Mouse (Mus musculus): ENCODE results near the gene Kitl. TPM values are rescaled to one million over a fixed set of nuclear protein-coding genes. Genes with fewer than 3 reads are reported as not detected.

Gene Kitl
- polyA plus RNA-seq, 1 experiment from 2014 or later, result 15.8 TPM

GRCm38 (mm10) chr10:100032566-100032965, 17.1 kb downstream of the Kitl start:
- Histone ChIP-seq H3K9ac (no peak overlapping the region), H3K4me2 (no peak overlapping the region), H3K9me3 (no peaks in the 10 kb centered on the region), H3K36me3 (replicated peaks) (no peaks in the 10 kb centered on the region), H3K4me1 (peaks cover 16% of the 10 kb centered on the region), H3K27me3 (no peaks in the 10 kb centered on the region; the same call in 1 of the 2 replicates), H3K4me3 (replicated peaks) (no peak overlapping the region), H3K27ac (no peak overlapping the region)
- 88% methylated on average over 3 of the region's 3 CpGs for WGBS
- no peak for ATAC-seq (ENCODE audit: low FRiP score)

GRCm38 (mm10) chr10:100036021-100036420, 20.6 kb downstream of the Kitl start:
- H3K36me3 ChIP-seq (replicated peaks), result no peaks in the 10 kb centered on the region
- no peak overlapping the region for H3K27ac ChIP-seq
- H3K9me3 ChIP-seq, result no peaks in the 10 kb centered on the region
- H3K4me3 ChIP-seq (replicated peaks), result no peak overlapping the region
- WGBS, result 59% methylated on average over 4 of the region's 4 CpGs
- H3K9ac ChIP-seq, result no peak overlapping the region
- ATAC-seq (ENCODE audit: low FRiP score), result no peak
- peaks cover 16% of the 10 kb centered on the region for H3K4me1 ChIP-seq
- H3K27me3 ChIP-seq, result no peaks in the 10 kb centered on the region
- no peak overlapping the region for H3K4me2 ChIP-seq

GRCm38 (mm10) chr10:100038342-100038898, 23.0 kb downstream of the Kitl start:
- Histone ChIP-seq H3K9me3 (no peaks in the 10 kb centered on the region), H3K4me1 (peaks cover 6% of the 10 kb centered on the region; the same call in 1 of the 2 replicates), H3K27ac (no peak overlapping the region), H3K9ac (no peak overlapping the region), H3K4me3 (replicated peaks) (no peak overlapping the region), H3K36me3 (replicated peaks) (no peaks in the 10 kb centered on the region), H3K4me2 (no peak overlapping the region), H3K27me3 (no peaks in the 10 kb centered on the region)
- 73% methylated on average over 12 of the region's 12 CpGs for WGBS
- ATAC-seq (ENCODE audit: low FRiP score), result no peak

GRCm38 (mm10) chr10:100038994-100039393, 23.6 kb downstream of the Kitl start:
- Histone ChIP-seq H3K9ac (no peak overlapping the region), H3K36me3 (replicated peaks) (no peaks in the 10 kb centered on the region), H3K4me2 (no peak overlapping the region), H3K4me3 (replicated peaks) (no peak overlapping the region), H3K27me3 (no peaks in the 10 kb centered on the region), H3K27ac (no peak overlapping the region), H3K4me1 (peaks cover 6% of the 10 kb centered on the region; the same call in 1 of the 2 replicates), H3K9me3 (no peaks in the 10 kb centered on the region)
- WGBS, result 91% methylated on average over 8 of the region's 8 CpGs
- no peak for ATAC-seq (ENCODE audit: low FRiP score)

GRCm38 (mm10) chr10:100043748-100044147, 28.3 kb downstream of the Kitl start:
- 86% methylated on average over 5 of the region's 5 CpGs for WGBS
- Histone ChIP-seq H3K27me3 (no peaks in the 10 kb centered on the region), H3K36me3 (replicated peaks) (no peaks in the 10 kb centered on the region), H3K4me2 (no peak overlapping the region), H3K27ac (no peak overlapping the region), H3K9ac (no peak overlapping the region), H3K9me3 (no peaks in the 10 kb centered on the region), H3K4me1 (no peaks in the 10 kb centered on the region), H3K4me3 (replicated peaks) (no peak overlapping the region)
- ATAC-seq (ENCODE audit: low FRiP score), result no peak

GRCm38 (mm10) chr10:100044153-100044552, 28.7 kb downstream of the Kitl start:
- Histone ChIP-seq H3K36me3 (replicated peaks) (no peaks in the 10 kb centered on the region), H3K9me3 (no peaks in the 10 kb centered on the region), H3K4me2 (no peak overlapping the region), H3K4me3 (replicated peaks) (no peak overlapping the region), H3K4me1 (no peaks in the 10 kb centered on the region), H3K27ac (no peak overlapping the region), H3K27me3 (no peaks in the 10 kb centered on the region), H3K9ac (no peak overlapping the region)
- 94% methylated on average over 6 of the region's 6 CpGs for WGBS
- ATAC-seq (ENCODE audit: low FRiP score), result no peak

GRCm38 (mm10) chr10:100051146-100051783, 35.8 kb downstream of the Kitl start:
- H3K36me3 ChIP-seq (replicated peaks), result no peaks in the 10 kb centered on the region
- H3K9me3 ChIP-seq, result no peaks in the 10 kb centered on the region
- WGBS, result 40% methylated on average over 10 of the region's 10 CpGs
- H3K27ac ChIP-seq, result no peak overlapping the region
- H3K4me2 ChIP-seq, result no peak overlapping the region
- H3K4me1 ChIP-seq, result no peaks in the 10 kb centered on the region; the same call in 1 of the 2 replicates
- H3K4me3 ChIP-seq (replicated peaks), result no peak overlapping the region
- H3K27me3 ChIP-seq, result no peaks in the 10 kb centered on the region
- ATAC-seq (ENCODE audit: low FRiP score), result no peak
- H3K9ac ChIP-seq, result no peak overlapping the region

GRCm38 (mm10) chr10:100052404-100052803, 37.0 kb downstream of the Kitl start:
- ATAC-seq (ENCODE audit: low FRiP score), result no peak
- WGBS, result 96% methylated on average over 4 of the region's 4 CpGs
- Histone ChIP-seq H3K27me3 (no peaks in the 10 kb centered on the region), H3K9ac (no peak overlapping the region), H3K4me1 (no peaks in the 10 kb centered on the region; the same call in 1 of the 2 replicates), H3K4me3 (replicated peaks) (no peak overlapping the region), H3K27ac (no peak overlapping the region), H3K36me3 (replicated peaks) (no peaks in the 10 kb centered on the region), H3K9me3 (no peaks in the 10 kb centered on the region), H3K4me2 (no peak overlapping the region)

GRCm38 (mm10) chr10:100052911-100053310, 37.5 kb downstream of the Kitl start:
- Histone ChIP-seq H3K9me3 (no peaks in the 10 kb centered on the region), H3K4me1 (no peaks in the 10 kb centered on the region; the same call in 1 of the 2 replicates), H3K27me3 (no peaks in the 10 kb centered on the region), H3K36me3 (replicated peaks) (no peaks in the 10 kb centered on the region), H3K4me3 (replicated peaks) (no peak overlapping the region), H3K4me2 (no peak overlapping the region), H3K27ac (no peak overlapping the region), H3K9ac (no peak overlapping the region)
- WGBS, result 90% methylated on average over 4 of the region's 4 CpGs
- no peak for ATAC-seq (ENCODE audit: low FRiP score)

- H3K4me1 ChIP-seq, result no peaks in the 10 kb centered on the region; the same call in 1 of the 2 replicates
Measured at GRCm38 (mm10) chr10:100054006-100054405, 38.6 kb downstream of the Kitl start.

GRCm38 (mm10) chr10:100055082-100055481, 39.7 kb downstream of the Kitl start:
- no peak for ATAC-seq (ENCODE audit: low FRiP score)
- Histone ChIP-seq H3K4me1 (no peaks in the 10 kb centered on the region; the same call in 1 of the 2 replicates), H3K4me2 (no peak overlapping the region), H3K9ac (no peak overlapping the region), H3K27me3 (no peaks in the 10 kb centered on the region), H3K9me3 (no peaks in the 10 kb centered on the region), H3K36me3 (replicated peaks) (no peaks in the 10 kb centered on the region), H3K27ac (no peak overlapping the region), H3K4me3 (replicated peaks) (no peak overlapping the region)
- 95% methylated on average over 2 of the region's 2 CpGs for WGBS

More at GRCm38 (mm10) chr10:100054006-100054405, 38.6 kb downstream of the Kitl start:
- Histone ChIP-seq H3K4me3 (replicated peaks) (no peak overlapping the region), H3K4me2 (no peak overlapping the region), H3K27ac (no peak overlapping the region), H3K27me3 (no peaks in the 10 kb centered on the region), H3K9me3 (no peaks in the 10 kb centered on the region), H3K9ac (no peak overlapping the region), H3K36me3 (replicated peaks) (no peaks in the 10 kb centered on the region)
- no peak for ATAC-seq (ENCODE audit: low FRiP score)
- WGBS, result 93% methylated on average over 3 of the region's 3 CpGs

- Histone ChIP-seq H3K4me3 (replicated peaks) (no peak overlapping the region), H3K27ac (no peak overlapping the region), H3K36me3 (replicated peaks) (no peaks in the 10 kb centered on the region), H3K4me2 (no peak overlapping the region), H3K4me1 (no peaks in the 10 kb centered on the region), H3K9ac (no peak overlapping the region), H3K27me3 (no peaks in the 10 kb centered on the region), H3K9me3 (no peaks in the 10 kb centered on the region)
- 81% methylated on average over 1 of the region's 1 CpGs for WGBS
- no peak for ATAC-seq (ENCODE audit: low FRiP score)
Measured at GRCm38 (mm10) chr10:100057106-100057623, 41.7 kb downstream of the Kitl start.

- H3K27me3 ChIP-seq, result no peaks in the 10 kb centered on the region
- no peak overlapping the region for H3K4me2 ChIP-seq
- H3K4me1 ChIP-seq, result no peaks in the 10 kb centered on the region
- H3K9me3 ChIP-seq, result no peaks in the 10 kb centered on the region
- no peak overlapping the region for H3K9ac ChIP-seq
- no peak for ATAC-seq (ENCODE audit: low FRiP score)
- 95% methylated on average over 4 of the region's 4 CpGs for WGBS
- H3K27ac ChIP-seq, result no peak overlapping the region
- H3K4me3 ChIP-seq (replicated peaks), result no peak overlapping the region
- no peaks in the 10 kb centered on the region for H3K36me3 ChIP-seq (replicated peaks)
Measured at GRCm38 (mm10) chr10:100059356-100059755, 43.9 kb downstream of the Kitl start.

Measured in forebrain, embryonic 12.5 days (tissue).